Mouse (Mus musculus) E14TG2a.4 (cell line): Measurements from ENCODE around the gene Selenos.

Experiments
- CTCF ChIP-seq: conservative IDR thresholded peaks from 2 replicates; pipeline ENCODE4 v1.5.1; 2014; ENCODE audit warnings: low read length
- NANOG ChIP-seq: IDR thresholded peaks from 2 replicates; pipeline ENCODE4 v1.6.1; 2014; ENCODE audit warnings: borderline replicate concordance, low read length, mixed read lengths
- POU5F1 ChIP-seq: IDR thresholded peaks from 2 replicates; pipeline ENCODE4 v1.6.1; 2014; ENCODE audit warnings: low read length, borderline replicate concordance

GRCm38 (mm10) chr7:66134154-66134553 is 54.7 kb downstream of the Selenos start:
- no peak for TF ChIP-seq CTCF
- TF ChIP-seq POU5F1, result no peak
- no peak for TF ChIP-seq NANOG
